Mouse (Mus musculus): ENCODE results near the gene Zdhhc7.

DNA sequence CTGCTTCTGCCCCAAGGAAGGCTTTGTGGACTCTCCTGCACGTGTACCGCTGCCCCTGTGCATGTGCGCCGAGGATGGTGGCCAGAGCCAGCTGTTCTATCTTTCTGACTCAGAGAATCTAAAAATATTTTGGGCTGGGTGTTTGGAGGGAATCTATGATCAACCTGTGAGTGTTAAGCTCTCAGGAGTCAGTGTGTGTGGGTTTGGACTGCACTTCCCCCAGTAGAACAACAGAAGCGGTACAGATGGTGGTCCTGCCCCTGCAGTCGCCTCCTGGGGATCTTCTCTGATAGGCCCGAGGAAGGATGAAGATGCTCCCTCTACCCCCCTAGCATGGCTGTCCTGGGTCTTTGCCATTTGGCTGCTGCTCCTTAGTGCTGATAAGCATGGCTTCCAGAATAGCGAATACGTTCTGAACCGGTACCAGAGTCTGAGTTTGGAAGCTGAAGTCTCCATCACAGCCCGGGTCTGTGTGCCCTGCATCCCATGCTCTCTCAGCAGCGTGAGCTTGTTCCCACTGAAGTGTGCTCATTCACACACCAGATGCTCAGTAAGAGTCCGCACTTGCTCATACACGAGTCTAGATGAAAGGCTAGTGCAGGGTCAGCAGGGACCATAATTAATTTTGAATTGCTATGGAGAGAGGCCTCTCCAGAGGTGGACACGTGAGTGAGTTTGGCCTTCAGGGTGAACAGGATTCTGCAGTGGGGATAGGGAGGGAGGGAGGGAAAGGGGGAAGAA lies 42.8 kb upstream of the Zdhhc7 start:
- TF ChIP-seq CTCF (IDR thresholded peaks at IDR 0.05; ENCODE audit: borderline replicate concordance, insufficient read depth, low read length), result no peak
- no peak for TF ChIP-seq POLR2A (IDR thresholded peaks at IDR 0.05; ENCODE audit: low read depth, low read length)
